Mouse (Mus musculus) lung, adult 2 months (tissue): ENCODE data around the gene Casr.

ENCODE experiments used
- CTCF ChIP-seq: fragments of 200-500 bp; IDR thresholded peaks from 2 replicates; pipeline ENCODE4 v1.5.1; 2011; ENCODE audit warnings: mild to moderate bottlenecking, low read length, control low read depth; ENCODE audit not compliant: insufficient read depth
- POLR2A ChIP-seq: fragments of 200-500 bp; IDR thresholded peaks from 2 replicates; pipeline ENCODE4 v1.6.1; 2011; ENCODE audit warnings: low read depth, mild to moderate bottlenecking, control low read depth, low read length, borderline replicate concordance; ENCODE audit errors: extremely low read depth

DNA sequence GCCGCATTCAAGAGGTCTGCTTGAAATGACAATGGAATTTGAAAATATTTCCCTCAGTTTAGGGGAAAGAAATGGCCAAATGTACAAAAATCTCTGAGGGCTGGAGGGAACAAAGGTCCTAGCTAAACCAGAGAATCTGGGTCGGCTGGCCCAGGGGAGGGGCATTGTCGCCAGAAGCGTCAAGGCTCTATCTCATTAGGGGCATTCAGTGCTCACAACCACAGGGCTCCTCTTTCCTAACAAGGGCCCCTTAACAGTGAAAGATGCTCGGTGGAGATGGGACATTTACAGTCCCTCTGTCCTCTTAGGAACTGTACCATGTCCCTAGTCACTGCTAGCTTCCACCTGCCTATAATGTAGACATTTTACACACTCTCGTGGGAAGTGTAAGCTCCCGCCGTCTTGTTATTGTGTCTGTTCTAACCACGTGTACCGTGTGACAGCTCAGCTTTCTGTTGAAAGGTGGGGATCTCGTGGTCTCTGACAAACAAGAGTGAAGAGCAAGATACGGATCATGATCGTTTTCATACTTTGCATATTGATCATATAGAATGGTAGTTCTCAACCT is 90.8 kb downstream of the Casr start:
- TF ChIP-seq POLR2A (no peak), CTCF (no peak)
